Mouse (Mus musculus) right cerebral cortex, postnatal 14 days (tissue): ENCODE results near the gene Riok2.

ENCODE experiments used
- DNase-seq: peaks from one replicate; pipeline ENCODE4 v3.0.0; 2022

The Riok2 gene

GRCm38 (mm10) chr17:17408720-17409478 lies 34.8 kb downstream of the Riok2 start:
- no peak for DNase-seq

- peak; percentile 20 for DNase-seq
These were observed 35.5 kb downstream of the Riok2 start for GRCm38 (mm10) chr17:17409601-17410000.

GRCm38 (mm10) chr17:17411443-17411842 lies 37.3 kb downstream of the Riok2 start:
- DNase-seq: no peak

- DNase-seq: no peak
These were observed 38.1 kb downstream of the Riok2 start for GRCm38 (mm10) chr17:17412176-17412575.

- DNase-seq: no peak
These were observed 40.1 kb downstream of the Riok2 start for GRCm38 (mm10) chr17:17414206-17414605.

GRCm38 (mm10) chr17:17424609-17425307 lies 50.6 kb downstream of the Riok2 start:
- DNase-seq: no peak

- DNase-seq: no peak
These were observed 51.3 kb downstream of the Riok2 start for GRCm38 (mm10) chr17:17425308-17425813.

- no peak for DNase-seq
These were observed 51.8 kb downstream of the Riok2 start for GRCm38 (mm10) chr17:17425906-17426305.

GRCm38 (mm10) chr17:17428888-17429287 lies 54.8 kb downstream of the Riok2 start:
- DNase-seq: no peak

- DNase-seq: no peak
These were observed 59.6 kb downstream of the Riok2 start for GRCm38 (mm10) chr17:17433679-17434078.

GRCm38 (mm10) chr17:17438576-17439191 lies 64.6 kb downstream of the Riok2 start:
- no peak for DNase-seq

GRCm38 (mm10) chr17:17441876-17442498 lies 67.9 kb downstream of the Riok2 start:
- DNase-seq: no peak

- DNase-seq: no peak
These were observed 70.3 kb downstream of the Riok2 start for GRCm38 (mm10) chr17:17444297-17444886.
